Mouse (Mus musculus) heart, embryonic 14.5 days (tissue): ENCODE results near the gene Vps35. TPM values are rescaled to one million over a fixed set of nuclear protein-coding genes. Genes with fewer than 3 reads are reported as not detected.

Experiments used
- ATAC-seq: fragments of 200-750 bp; cut with Nextera tagmentation; 2 replicates; pipeline ENCODE4 v1.8.0; 2017; ENCODE audit warnings: low read depth, moderate TSS enrichment; ENCODE audit not compliant: insufficient number of reproducible peaks, insufficient read depth, low FRiP score
- H3K27ac ChIP-seq, 2 experiments: fragments of 200-500 bp in 1 of 2; fragments of 300-500 bp in 1 of 2; sonication (generic) in 1 of 2; replicated peaks in 1 of 2; 2 replicates each; pipeline ENCODE4 v1.5.1; 2012 to 2014; ENCODE audit warnings: low read depth in 2 of 2, low read length in 2 of 2, control low read depth in 1 of 2, mild to moderate bottlenecking in 1 of 2, mixed read lengths in 1 of 2; ENCODE audit not compliant: control insufficient read depth in 1 of 2, insufficient read depth in 1 of 2
- H3K27me3 ChIP-seq: fragments of 300-500 bp; sonication (generic); 2 replicates; pipeline ENCODE4 v1.6.1; 2014; ENCODE audit warnings: mild to moderate bottlenecking, low read length, control low read depth; ENCODE audit not compliant: control insufficient read depth, insufficient read depth
- H3K36me3 ChIP-seq: fragments of 300-500 bp; sonication (generic); 2 replicates; pipeline ENCODE4 v1.6.1; 2014; ENCODE audit warnings: mild to moderate bottlenecking, control low read depth, low read length, mixed read lengths; ENCODE audit not compliant: control insufficient read depth, insufficient read depth
- H3K4me1 ChIP-seq, 2 experiments: fragments of 200-500 bp in 1 of 2; fragments of 300-500 bp in 1 of 2; sonication (generic) in 1 of 2; 2 replicates each; pipeline ENCODE4 v1.6.1; 2012 to 2014; ENCODE audit warnings: low read length in 2 of 2, control low read depth in 1 of 2, mixed read lengths in 1 of 2; ENCODE audit not compliant: control insufficient read depth in 2 of 2, insufficient read depth in 2 of 2
- H3K4me2 ChIP-seq: fragments of 300-500 bp; sonication (generic); 2 replicates; pipeline ENCODE4 v1.6.1; 2014; ENCODE audit warnings: mild to moderate bottlenecking, low read length
- H3K4me3 ChIP-seq, 2 experiments: fragments of 200-500 bp in 1 of 2; fragments of 300-500 bp in 1 of 2; sonication (generic) in 1 of 2; 2 replicates each; pipeline ENCODE4 v1.5.1; 2012 to 2014; ENCODE audit warnings: low read length in 2 of 2, mild to moderate bottlenecking in 2 of 2, control low read depth in 1 of 2, low read depth in 1 of 2, moderate library complexity in 1 of 2; ENCODE audit not compliant: control insufficient read depth in 1 of 2, insufficient read depth in 1 of 2
- H3K9ac ChIP-seq: fragments of 300-500 bp; sonication (generic); 2 replicates; pipeline ENCODE4 v1.6.1; 2014; ENCODE audit warnings: mild to moderate bottlenecking, low read length
- H3K9me3 ChIP-seq: fragments of 300-500 bp; sonication (generic); 2 replicates; pipeline ENCODE4 v1.6.1; 2016; ENCODE audit warnings: low read length, control low read depth; ENCODE audit not compliant: control insufficient read depth
- WGBS: fragments of 180-500 bp; shearing (Covaris S2); extraction: QIAGEN DNeasy Blood & Tissue Kit; methylation state at CpG from one replicate; pipeline ENCODE4 v1.1.7; 2014; 5-methylcytosine and 5-hydroxymethylcytosine counted together
- polyA plus RNA-seq: library from polyadenylated mRNA; unstranded; fragments of >200 nt; fragmentation: Nextera tagmentation; extraction: Ambion mirVana; gene quantifications from 2 replicates; pipeline ENCODE4 v1.2.1, GENCODE M21; 2014

The Vps35 gene
- polyA plus RNA-seq, 1 experiment from 2014 or later: 110 TPM

DNA sequence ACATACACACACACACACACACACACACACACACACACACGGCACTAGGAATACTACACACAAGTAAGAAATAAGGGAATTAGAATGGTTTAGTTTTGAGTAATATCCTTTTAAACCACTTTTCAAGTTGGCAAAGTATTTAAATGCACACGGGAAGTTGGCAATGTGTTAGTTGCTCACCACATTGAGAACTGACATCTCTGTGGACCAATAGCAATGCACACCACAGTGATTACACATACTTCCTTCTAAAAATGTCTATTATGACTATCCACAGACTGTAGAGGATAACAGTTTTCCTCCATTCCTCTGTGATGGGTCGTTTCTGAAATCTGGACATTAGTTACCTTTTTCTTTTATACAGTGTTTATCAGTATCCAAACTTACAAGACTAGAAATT is 23.5 kb upstream of the Vps35 start:
- Histone ChIP-seq H3K9me3 (peaks cover 5% of the 10 kb centered on the region), H3K27me3 (no peaks in the 10 kb centered on the region), H3K27ac (no peak overlapping the region), H3K4me2 (no peak overlapping the region), H3K36me3 (peaks cover 72% of the 10 kb centered on the region), H3K4me3 (no peak overlapping the region), H3K4me1 (no peaks in the 10 kb centered on the region), H3K9ac (no peak overlapping the region)
- WGBS: 74% methylated on average over 3 of the region's 3 CpGs
- ATAC-seq: no peak

DNA sequence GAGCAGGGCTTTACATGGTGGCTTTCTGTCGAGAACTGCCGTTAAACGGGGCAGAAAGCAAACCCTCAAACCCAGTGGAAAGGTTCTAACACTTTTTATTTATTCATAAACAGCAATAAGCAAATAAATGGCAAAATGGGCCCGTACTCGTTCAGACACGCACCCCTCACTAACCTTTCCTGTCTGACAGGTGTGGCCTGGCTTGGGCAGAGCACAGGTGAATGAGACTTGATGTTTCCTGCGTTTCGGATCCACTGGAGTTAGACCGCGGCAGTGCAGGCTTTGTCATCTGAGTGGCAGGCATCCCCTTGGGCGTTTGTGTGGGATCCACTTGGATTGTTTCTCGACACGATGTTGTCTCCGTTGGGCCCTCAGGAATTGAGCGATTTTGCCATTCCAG is 22.4 kb upstream of the Vps35 start:
- Histone ChIP-seq H3K9me3 (peaks cover 6% of the 10 kb centered on the region), H3K27ac (no peak overlapping the region)
- WGBS: 87% methylated on average over 15 of the region's 15 CpGs

DNA sequence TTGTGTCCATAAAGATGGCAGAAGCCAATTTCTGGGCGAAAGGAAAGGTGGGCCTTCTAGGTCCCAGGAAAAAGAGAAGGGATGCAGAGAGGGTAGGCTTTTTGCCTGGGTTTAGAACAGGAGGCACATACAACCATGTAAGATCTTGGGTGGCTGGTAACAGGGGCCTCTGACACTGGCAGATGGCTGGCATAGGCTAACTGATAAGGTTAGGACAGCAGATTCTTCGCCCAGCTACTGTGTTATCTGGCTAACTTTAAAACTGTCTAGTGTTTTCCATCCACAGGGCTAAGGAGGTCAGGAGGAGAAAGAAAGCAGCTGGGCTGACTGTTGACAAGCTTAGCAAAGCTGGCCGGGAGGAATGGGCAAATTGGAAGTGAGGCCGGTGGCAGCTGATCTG is 18.9 kb upstream of the Vps35 start:
- no peak overlapping the region for H3K4me3 ChIP-seq
- H3K36me3 ChIP-seq: peaks cover 27% of the 10 kb centered on the region
- ATAC-seq: no peak
- no peaks in the 10 kb centered on the region for H3K27me3 ChIP-seq
- no peak overlapping the region for H3K9ac ChIP-seq
- no peak overlapping the region for H3K4me2 ChIP-seq
- WGBS: 54% methylated on average over 4 of the region's 4 CpGs
- H3K9me3 ChIP-seq: peaks cover 6% of the 10 kb centered on the region
- 0 out of 4 replicates have a peak overlapping the region, but pooled peaks of 1 of the 2 experiments have one; percentile 24 for H3K27ac ChIP-seq
- H3K4me1 ChIP-seq: no peaks in the 10 kb centered on the region

More for the DNA sequence above, 22.4 kb upstream of the Vps35 start:
- H3K4me2 ChIP-seq: no peak overlapping the region
- H3K36me3 ChIP-seq: peaks cover 61% of the 10 kb centered on the region
- no peaks in the 10 kb centered on the region for H3K4me1 ChIP-seq
- ATAC-seq: no peak
- H3K9ac ChIP-seq: no peak overlapping the region
- H3K27me3 ChIP-seq: no peaks in the 10 kb centered on the region
- no peak overlapping the region for H3K4me3 ChIP-seq

DNA sequence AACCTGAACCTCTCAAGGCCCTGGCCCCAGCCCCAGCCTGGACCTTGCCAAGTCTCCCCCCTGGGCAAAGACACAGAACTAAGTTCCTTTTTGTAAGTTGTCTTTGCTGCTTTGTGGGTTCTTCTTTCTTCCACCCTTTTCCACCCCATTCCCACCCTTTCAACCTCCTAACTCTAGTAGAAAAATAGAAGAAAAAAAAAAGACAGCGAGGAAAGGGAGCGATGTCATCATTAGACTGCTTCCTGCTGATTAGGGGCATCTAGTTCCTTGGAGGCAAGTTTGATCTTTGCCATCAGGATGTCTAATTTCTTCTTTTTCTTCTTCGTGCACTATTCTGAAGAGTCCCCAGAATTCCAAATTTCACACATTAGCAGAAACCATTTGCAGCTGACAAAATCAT is 13.4 kb upstream of the Vps35 start:
- no peaks in the 10 kb centered on the region for H3K4me1 ChIP-seq
- no peak overlapping the region for H3K27ac ChIP-seq
- WGBS: 65% methylated on average over 3 of the region's 3 CpGs
- H3K4me2 ChIP-seq: no peak overlapping the region
- H3K27me3 ChIP-seq: no peaks in the 10 kb centered on the region
- no peak overlapping the region for H3K4me3 ChIP-seq
- no peak overlapping the region for H3K9ac ChIP-seq
- ATAC-seq: no peak
- H3K9me3 ChIP-seq: peaks cover under 1% of the 10 kb centered on the region; the same call in 1 of the 2 replicates
- H3K36me3 ChIP-seq: peaks cover 13% of the 10 kb centered on the region

DNA sequence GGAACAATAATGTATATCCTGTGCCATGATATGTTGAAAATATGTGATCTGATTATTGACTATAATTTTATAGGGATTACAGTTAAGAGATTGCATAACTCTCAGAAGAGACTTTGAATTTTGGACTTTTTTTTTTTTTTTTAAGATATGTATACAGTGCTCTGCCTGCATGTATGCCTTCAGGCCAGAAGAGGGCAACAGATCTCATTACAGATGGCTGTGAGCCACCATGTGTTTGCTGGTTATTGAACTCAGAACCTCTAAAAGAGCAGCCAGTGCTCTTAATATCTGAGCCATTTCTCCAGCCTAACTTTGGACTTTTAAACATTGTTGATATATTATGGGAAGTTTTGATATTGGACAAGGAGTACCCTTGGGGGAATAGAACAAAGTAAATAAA is 12.1 kb upstream of the Vps35 start:
- H3K9ac ChIP-seq: no peak overlapping the region
- H3K36me3 ChIP-seq: peaks cover 26% of the 10 kb centered on the region
- H3K27me3 ChIP-seq: no peaks in the 10 kb centered on the region
- H3K4me2 ChIP-seq: no peak overlapping the region
- H3K27ac ChIP-seq: no peak overlapping the region
- ATAC-seq: no peak
- no peak overlapping the region for H3K4me3 ChIP-seq
- H3K9me3 ChIP-seq: no peaks in the 10 kb centered on the region
- no peaks in the 10 kb centered on the region for H3K4me1 ChIP-seq

DNA sequence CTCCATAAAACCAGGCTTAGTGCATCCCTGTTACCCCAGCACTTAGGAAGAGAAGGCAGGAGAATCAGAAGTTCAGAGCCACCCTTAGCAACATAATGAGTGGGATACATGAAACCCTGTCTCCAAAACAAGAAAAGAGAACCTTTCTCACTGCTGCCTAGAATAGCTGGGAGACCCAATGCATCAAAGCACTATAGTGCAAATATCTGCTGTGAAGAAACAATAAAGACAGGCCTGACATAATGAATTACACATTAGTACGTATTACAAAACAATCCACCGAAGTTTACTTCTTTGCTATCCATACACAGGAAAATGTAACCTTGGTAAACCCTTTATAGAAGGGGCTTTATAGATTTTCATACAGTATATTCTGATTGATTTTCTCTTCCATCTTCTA is 9.0 kb upstream of the Vps35 start:
- Histone ChIP-seq H3K27me3 (no peaks in the 10 kb centered on the region), H3K4me3 (no peak overlapping the region), H3K4me2 (no peak overlapping the region), H3K4me1 (no peaks in the 10 kb centered on the region), H3K9me3 (no peaks in the 10 kb centered on the region), H3K9ac (no peak overlapping the region), H3K27ac (no peak overlapping the region), H3K36me3 (peaks cover 57% of the 10 kb centered on the region)
- 93% methylated on average over 2 of the region's 2 CpGs for WGBS
- ATAC-seq: no peak

DNA sequence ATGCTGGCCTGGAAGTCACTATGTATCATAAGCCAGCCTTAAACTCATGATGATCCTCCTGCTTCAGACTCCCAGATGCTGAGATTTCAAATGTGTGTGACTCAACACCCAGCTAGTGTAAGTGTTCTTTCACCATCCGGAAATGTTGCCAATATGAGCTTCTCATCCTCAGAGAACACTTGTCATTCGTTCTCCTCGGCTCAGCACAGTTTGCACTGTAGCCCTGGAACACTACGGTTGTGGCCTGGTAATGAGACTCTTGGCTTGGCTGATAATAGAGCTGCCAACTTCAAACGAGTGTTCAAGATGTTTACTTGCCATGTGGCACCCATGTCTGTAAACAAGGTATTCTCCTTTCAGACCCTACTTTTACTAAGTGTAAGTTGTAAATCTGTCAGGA is 3.9 kb upstream of the Vps35 start:
- H3K4me1 ChIP-seq: peaks cover 0 to 19% of the 10 kb centered on the region in 2 experiments; a peak in 3 of 4 replicates
- H3K4me3 ChIP-seq: no peak overlapping the region
- ATAC-seq: no peak
- no peaks in the 10 kb centered on the region for H3K27me3 ChIP-seq
- no peak overlapping the region for H3K4me2 ChIP-seq
- H3K36me3 ChIP-seq: peaks cover 71% of the 10 kb centered on the region
- no peak overlapping the region for H3K27ac ChIP-seq
- 82% methylated on average over 5 of the region's 5 CpGs for WGBS
- H3K9ac ChIP-seq: no peak overlapping the region
- no peaks in the 10 kb centered on the region for H3K9me3 ChIP-seq

DNA sequence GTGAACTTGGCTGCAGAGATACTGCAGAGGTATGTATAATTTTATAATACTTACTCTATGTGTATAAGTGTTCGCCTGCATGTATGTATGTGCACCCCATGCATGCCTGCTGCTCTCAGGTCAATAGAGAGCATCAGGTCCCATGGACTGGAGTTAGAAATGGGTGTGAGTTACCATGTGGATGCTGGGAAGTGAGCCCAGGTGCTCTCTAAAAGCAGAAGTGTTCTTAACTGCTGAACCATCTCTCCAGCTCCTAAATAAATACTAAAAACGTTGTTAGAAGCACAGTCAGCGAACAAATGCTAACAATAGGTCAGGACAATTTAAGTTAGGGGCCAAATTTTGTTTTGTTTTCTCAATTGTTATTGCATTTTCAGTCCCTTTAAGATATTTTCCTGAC is 3.3 kb upstream of the Vps35 start:
- no peak for ATAC-seq
- H3K4me2 ChIP-seq: no peak overlapping the region
- no peaks in the 10 kb centered on the region for H3K27me3 ChIP-seq
- no peak overlapping the region for H3K4me3 ChIP-seq
- H3K27ac ChIP-seq: no peak overlapping the region
- no peaks in the 10 kb centered on the region for H3K9me3 ChIP-seq
- peaks cover 0 to 25% of the 10 kb centered on the region in 2 experiments; a peak in 3 of 4 replicates for H3K4me1 ChIP-seq
- H3K36me3 ChIP-seq: peaks cover 65% of the 10 kb centered on the region
- WGBS: 86% methylated on average over 3 of the region's 3 CpGs
- no peak overlapping the region for H3K9ac ChIP-seq
